Mouse (Mus musculus) liver, embryonic 13.5 days (tissue): ENCODE results near the gene Cwh43. TPM values are rescaled to one million over a fixed set of nuclear protein-coding genes. Genes with fewer than 3 reads are reported as not detected.

Source experiments
- ATAC-seq: fragments of 200-750 bp; cut with Nextera tagmentation; 2 replicates; pipeline ENCODE4 v1.8.0; 2017; ENCODE audit warnings: low read depth, mild to moderate bottlenecking, moderate number of reproducible peaks, moderate library complexity
- DNase-seq: peaks from one replicate; pipeline ENCODE4 v3.0.0; 2022
- H3K27ac ChIP-seq: fragments of 300-500 bp; sonication (generic); 2 replicates; pipeline ENCODE4 v1.5.1; 2015; ENCODE audit warnings: moderate library complexity, mild to moderate bottlenecking, inconsistent platforms
- H3K27me3 ChIP-seq: fragments of 300-500 bp; sonication (generic); 2 replicates; pipeline ENCODE4 v1.6.1; 2015; ENCODE audit warnings: mild to moderate bottlenecking, inconsistent platforms
- H3K36me3 ChIP-seq: fragments of 300-500 bp; sonication (generic); 2 replicates; pipeline ENCODE4 v1.6.1; 2015; ENCODE audit warnings: mild to moderate bottlenecking, inconsistent platforms
- H3K4me1 ChIP-seq: fragments of 300-500 bp; sonication (generic); replicated peaks from 2 replicates; pipeline ENCODE4 v1.6.1; 2015; ENCODE audit warnings: inconsistent platforms
- H3K4me2 ChIP-seq: fragments of 300-500 bp; sonication (generic); 2 replicates; pipeline ENCODE4 v1.6.1; 2015; ENCODE audit warnings: inconsistent platforms, mild to moderate bottlenecking, moderate library complexity
- H3K4me3 ChIP-seq: fragments of 300-500 bp; sonication (generic); replicated peaks from 2 replicates; pipeline ENCODE4 v1.5.1; 2015; ENCODE audit warnings: mild to moderate bottlenecking, inconsistent platforms
- H3K9ac ChIP-seq: fragments of 300-500 bp; sonication (generic); 2 replicates; pipeline ENCODE4 v1.6.1; 2015; ENCODE audit warnings: mild to moderate bottlenecking, inconsistent platforms
- H3K9me3 ChIP-seq: fragments of 300-500 bp; sonication (generic); replicated peaks from 2 replicates; pipeline ENCODE4 v1.6.1; 2016; ENCODE audit warnings: inconsistent platforms
- WGBS: fragments of 180-500 bp; shearing (Covaris S2); methylation state at CpG from one replicate; pipeline ENCODE4 v1.1.7; 2015; ENCODE audit not compliant: insufficient replicate concordance; 5-methylcytosine and 5-hydroxymethylcytosine counted together
- polyA plus RNA-seq: library from polyadenylated mRNA; unstranded; fragments of >200 nt; fragmentation: Nextera tagmentation; extraction: Ambion mirVana; gene quantifications from 2 replicates; pipeline ENCODE4 v1.2.1, GENCODE M21; 2015

Cwh43 gene
- not detected in 2 replicates for polyA plus RNA-seq

DNA sequence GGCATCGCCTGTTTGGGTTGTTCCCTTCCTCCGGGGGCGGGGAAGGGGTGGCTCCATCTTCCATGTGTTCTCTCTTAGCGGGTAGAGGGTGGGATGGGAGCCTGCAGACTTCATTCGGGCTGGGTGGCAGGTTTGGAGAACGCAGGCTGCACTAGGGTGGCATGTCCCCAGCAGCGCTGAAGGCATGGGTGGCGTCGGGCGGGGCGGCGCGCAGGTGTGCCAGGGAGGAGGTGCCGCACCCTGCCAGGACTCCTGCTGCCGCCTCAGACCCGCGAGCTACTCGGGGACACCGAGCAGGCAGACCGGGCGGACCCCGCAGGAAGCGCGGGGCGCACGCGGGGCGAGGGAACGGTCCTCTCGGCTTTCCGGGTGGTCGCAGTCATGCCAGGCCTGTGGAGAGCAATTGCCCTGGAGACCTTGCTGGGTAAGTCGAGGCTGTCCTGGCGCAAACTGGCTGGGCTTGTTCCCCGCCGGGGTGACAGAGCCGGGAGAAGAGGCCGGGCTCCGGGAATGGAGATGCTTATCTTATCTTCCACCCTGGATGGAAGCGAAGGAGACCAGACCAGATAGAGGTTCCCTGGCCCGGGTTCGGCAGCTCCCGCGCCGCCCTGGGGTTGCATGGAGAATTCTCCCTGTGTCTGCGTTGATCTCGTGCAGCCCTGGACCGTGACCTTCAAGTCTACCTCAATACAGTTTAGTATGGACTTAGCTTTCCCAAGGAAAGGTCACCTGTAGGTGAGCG lies at the start of gene Cwh43:
Gene Cwh43 (plus strand): TSS at position 95 of the 742 bp plus-strand sequence.
- Histone ChIP-seq H3K27ac (no peak within 1 kb of the TSS), H3K9ac (no peak within 1 kb of the TSS), H3K36me3 (no peaks in the 10 kb centered on the region), H3K9me3 (no peaks in the 10 kb centered on the region), H3K4me2 (0 out of 2 replicates have a peak within 1 kb of the TSS, but pooled peaks have one; percentile 8), H3K4me1 (no peaks in the 10 kb centered on the region; the same call in 1 of the 2 replicates), H3K4me3 (no peak within 1 kb of the TSS), H3K27me3 (peaks cover 59% of the 10 kb centered on the region)
- WGBS, result 4% methylated on average over 49 of the region's 49 CpGs
- DNase-seq, result no peak
- ATAC-seq, result no peak

GRCm38 (mm10) chr5:73359134-73359751 lies 46.6 kb upstream of the Cwh43 start:
- no peak overlapping the region for H3K27ac ChIP-seq
- no peaks in the 10 kb centered on the region for H3K36me3 ChIP-seq
- 64% methylated on average over 6 of the region's 6 CpGs for WGBS
- H3K27me3 ChIP-seq, result peaks cover 24% of the 10 kb centered on the region
- H3K4me3 ChIP-seq, result peak overlapping the region; percentile 11; the same call in 1 of the 2 replicates
- H3K4me1 ChIP-seq, result peaks cover 62% of the 10 kb centered on the region
- H3K9me3 ChIP-seq, result no peaks in the 10 kb centered on the region
- no peak for DNase-seq
- no peak for ATAC-seq
- H3K4me2 ChIP-seq, result peak overlapping the region; percentile 48
- no peak overlapping the region for H3K9ac ChIP-seq

GRCm38 (mm10) chr5:73359752-73360141 lies 46.1 kb upstream of the Cwh43 start:
- Histone ChIP-seq H3K9me3 (no peaks in the 10 kb centered on the region), H3K36me3 (no peaks in the 10 kb centered on the region), H3K4me3 (peak overlapping the region; percentile 11), H3K4me1 (peaks cover 62% of the 10 kb centered on the region), H3K27me3 (peaks cover 24% of the 10 kb centered on the region), H3K4me2 (peak overlapping the region; percentile 48), H3K27ac (no peak overlapping the region), H3K9ac (no peak overlapping the region)
- WGBS, result 40% methylated on average over 12 of the region's 12 CpGs
- DNase-seq, result no peak
- no peak for ATAC-seq

DNA sequence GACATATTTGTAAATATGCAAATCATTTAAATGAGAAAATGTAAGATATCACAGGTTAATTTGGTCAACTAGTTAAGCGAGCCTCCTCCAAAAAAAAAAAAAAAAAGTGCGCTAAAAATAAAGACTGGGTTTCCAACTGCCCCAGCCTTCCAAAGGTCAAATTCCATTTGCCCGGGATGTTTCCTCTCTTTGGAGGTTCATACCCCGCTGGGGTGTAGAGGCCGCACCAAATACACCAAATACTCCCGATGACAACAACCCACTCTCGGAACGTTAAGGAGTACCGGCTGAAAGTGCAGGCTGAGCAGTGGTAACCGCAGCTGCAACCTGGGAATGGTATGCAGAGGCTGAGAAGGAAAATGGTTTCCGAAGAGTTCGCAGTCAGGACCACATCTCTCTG lies 45.6 kb upstream of the Cwh43 start:
- 29% methylated on average over 12 of the region's 12 CpGs for WGBS
- H3K9me3 ChIP-seq, result no peaks in the 10 kb centered on the region
- DNase-seq (no peak), ATAC-seq (no peak)
- H3K27me3 ChIP-seq, result peaks cover 24% of the 10 kb centered on the region
- H3K4me2 ChIP-seq, result peak overlapping the region; percentile 48
- H3K9ac ChIP-seq, result no peak overlapping the region
- H3K36me3 ChIP-seq, result no peaks in the 10 kb centered on the region
- 0 out of 2 replicates have a peak overlapping the region, but pooled peaks have one; percentile 11 for H3K4me3 ChIP-seq
- H3K27ac ChIP-seq, result no peak overlapping the region
- H3K4me1 ChIP-seq, result peaks cover 62% of the 10 kb centered on the region

DNA sequence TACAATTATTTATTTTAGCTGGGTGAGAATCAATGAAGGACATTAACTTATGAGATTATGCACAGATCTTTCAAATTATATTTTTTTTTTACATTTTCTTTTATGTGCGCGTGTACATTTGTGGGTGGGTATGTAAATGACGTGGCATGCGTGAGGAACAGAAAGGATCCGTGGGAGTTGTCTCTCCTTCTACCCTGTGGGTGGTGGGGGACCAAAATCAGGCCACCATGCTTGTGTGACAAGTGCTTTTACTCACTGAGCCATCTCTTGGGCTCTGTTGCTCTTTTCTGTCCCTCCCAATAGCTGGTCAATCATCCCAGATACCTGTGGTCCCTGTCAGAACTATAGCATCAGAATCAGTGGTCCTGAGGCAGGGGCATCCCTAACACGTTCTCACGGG lies 43.5 kb upstream of the Cwh43 start:
- Histone ChIP-seq H3K4me1 (peaks cover 48% of the 10 kb centered on the region), H3K27me3 (peaks cover 37% of the 10 kb centered on the region), H3K27ac (peak overlapping the region; percentile 51; the same call in 1 of the 2 replicates), H3K4me3 (no peak overlapping the region), H3K9me3 (no peaks in the 10 kb centered on the region), H3K9ac (no peak overlapping the region), H3K36me3 (no peaks in the 10 kb centered on the region), H3K4me2 (no peak overlapping the region)
- ATAC-seq (no peak), DNase-seq (no peak)
- WGBS, result 85% methylated on average over 7 of the region's 7 CpGs

GRCm38 (mm10) chr5:73362791-73363190 lies 43.1 kb upstream of the Cwh43 start:
- H3K4me3 ChIP-seq, result no peak overlapping the region
- peaks cover 48% of the 10 kb centered on the region for H3K4me1 ChIP-seq
- no peak overlapping the region for H3K4me2 ChIP-seq
- no peaks in the 10 kb centered on the region for H3K36me3 ChIP-seq
- H3K27ac ChIP-seq, result peak overlapping the region; percentile 51
- H3K27me3 ChIP-seq, result peaks cover 37% of the 10 kb centered on the region
- H3K9me3 ChIP-seq, result no peaks in the 10 kb centered on the region
- WGBS, result 86% methylated on average over 5 of the region's 5 CpGs
- H3K9ac ChIP-seq, result no peak overlapping the region
- ATAC-seq (no peak), DNase-seq (no peak)

- H3K9ac ChIP-seq, result peak overlapping the region; percentile 57
- 73% methylated on average over 2 of the region's 2 CpGs for WGBS
- peak; percentile 95 for ATAC-seq
Measured at GRCm38 (mm10) chr5:73364107-73364864, 41.6 kb upstream of the Cwh43 start.

GRCm38 (mm10) chr5:73367906-73368305 lies 38.0 kb upstream of the Cwh43 start:
- H3K4me3 ChIP-seq, result no peak overlapping the region
- no peak for ATAC-seq

More at GRCm38 (mm10) chr5:73364107-73364864, 41.6 kb upstream of the Cwh43 start:
- H3K27me3 ChIP-seq, result peaks cover 32% of the 10 kb centered on the region
- DNase-seq, result peak; percentile 38
- no peaks in the 10 kb centered on the region for H3K36me3 ChIP-seq
- H3K4me2 ChIP-seq, result peak overlapping the region; percentile 60
- 0 out of 2 replicates have a peak overlapping the region, but pooled peaks have one; percentile 20 for H3K4me3 ChIP-seq
- H3K4me1 ChIP-seq, result peaks cover 45% of the 10 kb centered on the region
- H3K27ac ChIP-seq, result peak overlapping the region; percentile 83
- no peaks in the 10 kb centered on the region for H3K9me3 ChIP-seq

GRCm38 (mm10) chr5:73368845-73369447 lies 36.9 kb upstream of the Cwh43 start:
- H3K4me1 ChIP-seq, result peaks cover 17% of the 10 kb centered on the region
- no peak overlapping the region for H3K27ac ChIP-seq
- H3K9ac ChIP-seq, result no peak overlapping the region
- ATAC-seq, result no peak
- H3K4me3 ChIP-seq, result no peak overlapping the region
- no peak overlapping the region for H3K4me2 ChIP-seq
- H3K9me3 ChIP-seq, result no peaks in the 10 kb centered on the region
- no peaks in the 10 kb centered on the region for H3K36me3 ChIP-seq
- peaks cover 29% of the 10 kb centered on the region for H3K27me3 ChIP-seq
- WGBS, result 64% methylated on average over 10 of the region's 10 CpGs
- DNase-seq, result no peak

More at GRCm38 (mm10) chr5:73367906-73368305, 38.0 kb upstream of the Cwh43 start:
- Histone ChIP-seq H3K9ac (no peak overlapping the region), H3K27me3 (peaks cover 29% of the 10 kb centered on the region), H3K27ac (no peak overlapping the region), H3K4me2 (no peak overlapping the region), H3K4me1 (peaks cover 27% of the 10 kb centered on the region), H3K36me3 (no peaks in the 10 kb centered on the region), H3K9me3 (no peaks in the 10 kb centered on the region)
- DNase-seq, result no peak
- WGBS, result 61% methylated on average over 4 of the region's 4 CpGs

- H3K27me3 ChIP-seq, result peaks cover 34% of the 10 kb centered on the region
- WGBS, result 61% methylated on average over 3 of the region's 3 CpGs
Measured at GRCm38 (mm10) chr5:73369731-73370130, 36.1 kb upstream of the Cwh43 start.

GRCm38 (mm10) chr5:73372601-73373000 lies 33.3 kb upstream of the Cwh43 start:
- Histone ChIP-seq H3K27ac (no peak overlapping the region), H3K36me3 (no peaks in the 10 kb centered on the region), H3K9me3 (no peaks in the 10 kb centered on the region), H3K4me1 (no peaks in the 10 kb centered on the region; the same call in 1 of the 2 replicates), H3K4me3 (no peak overlapping the region), H3K27me3 (peaks cover 28% of the 10 kb centered on the region), H3K9ac (no peak overlapping the region), H3K4me2 (no peak overlapping the region)
- ATAC-seq (no peak), DNase-seq (no peak)
- WGBS, result 75% methylated on average over 5 of the region's 5 CpGs

More at GRCm38 (mm10) chr5:73369731-73370130, 36.1 kb upstream of the Cwh43 start:
- H3K9ac ChIP-seq, result no peak overlapping the region
- no peak overlapping the region for H3K27ac ChIP-seq
- peaks cover 9% of the 10 kb centered on the region for H3K4me1 ChIP-seq
- H3K36me3 ChIP-seq, result no peaks in the 10 kb centered on the region
- H3K4me2 ChIP-seq, result no peak overlapping the region
- ATAC-seq (no peak), DNase-seq (no peak)
- no peak overlapping the region for H3K4me3 ChIP-seq
- no peaks in the 10 kb centered on the region for H3K9me3 ChIP-seq
